Mouse (Mus musculus) kidney, embryonic 16.5 days (tissue): ENCODE data around the gene Mei1. TPM values are rescaled to one million over a fixed set of nuclear protein-coding genes. Genes with fewer than 3 reads are reported as not detected.

ENCODE experiments used
- ATAC-seq: fragments of 200-750 bp; cut with Nextera tagmentation; 2 replicates; pipeline ENCODE4 v1.8.0; 2017; ENCODE audit warnings: moderate TSS enrichment; ENCODE audit not compliant: low FRiP score, low TSS enrichment
- H3K27ac ChIP-seq: fragments of 300-500 bp; sonication (generic); 2 replicates; pipeline ENCODE4 v1.5.1; 2014; ENCODE audit warnings: low read length
- H3K27me3 ChIP-seq: fragments of 300-500 bp; sonication (generic); 2 replicates; pipeline ENCODE4 v1.6.1; 2014; ENCODE audit warnings: low read length, control low read depth, mixed read lengths; ENCODE audit not compliant: insufficient read depth
- H3K36me3 ChIP-seq: fragments of 300-500 bp; sonication (generic); 2 replicates; pipeline ENCODE4 v1.6.1; 2014; ENCODE audit warnings: low read length, control low read depth, mixed read lengths; ENCODE audit not compliant: insufficient read depth
- H3K4me1 ChIP-seq: fragments of 300-500 bp; sonication (generic); 2 replicates; pipeline ENCODE4 v1.6.1; 2014; ENCODE audit warnings: low read length, control low read depth, mixed read lengths; ENCODE audit not compliant: insufficient read depth
- H3K4me2 ChIP-seq: fragments of 300-500 bp; sonication (generic); replicated peaks from 2 replicates; pipeline ENCODE4 v1.6.1; 2014; ENCODE audit warnings: low read depth, low read length
- H3K4me3 ChIP-seq: fragments of 300-500 bp; sonication (generic); 2 replicates; pipeline ENCODE4 v1.5.1; 2014; ENCODE audit warnings: mild to moderate bottlenecking, low read length
- H3K9ac ChIP-seq: fragments of 300-500 bp; sonication (generic); replicated peaks from 2 replicates; pipeline ENCODE4 v1.6.1; 2014; ENCODE audit warnings: low read length
- H3K9me3 ChIP-seq: fragments of 300-500 bp; sonication (generic); 2 replicates; pipeline ENCODE4 v1.6.1; 2016; ENCODE audit warnings: low read length, control low read depth
- WGBS: fragments of 180-500 bp; shearing (Covaris S2); extraction: QIAGEN DNeasy Blood & Tissue Kit; methylation state at CpG from one replicate; pipeline ENCODE4 v1.1.7; 2014; 5-methylcytosine and 5-hydroxymethylcytosine counted together
- polyA plus RNA-seq: library from polyadenylated mRNA; unstranded; fragments of >200 nt; fragmentation: Nextera tagmentation; extraction: Ambion mirVana; gene quantifications from 2 replicates; pipeline ENCODE4 v1.2.1, GENCODE M21; 2015

Gene Mei1
- polyA plus RNA-seq, 1 experiment from 2014 or later, result not detected

GRCm38 (mm10) chr15:82146770-82147610, 77.2 kb downstream of the Mei1 start, which contains the start of gene Srebf2:
TSS of gene Srebf2 (plus strand) at chr15:82147181.
- peak within 1 kb of the TSS; percentile 88 for H3K9ac ChIP-seq
- peak within 1 kb of the TSS; percentile 80 for H3K4me3 ChIP-seq
- peak within 1 kb of the TSS; percentile 95 for H3K27ac ChIP-seq
- peak within 1 kb of the TSS; percentile 81 for H3K4me2 ChIP-seq
- under 1% methylated on average over 63 of the region's 79 CpGs for WGBS
- H3K9me3 ChIP-seq, result no peaks in the 10 kb centered on the region
- no peaks in the 10 kb centered on the region for H3K36me3 ChIP-seq
- ATAC-seq, result peak; percentile 98
- H3K4me1 ChIP-seq, result peaks cover 29% of the 10 kb centered on the region
- no peaks in the 10 kb centered on the region for H3K27me3 ChIP-seq

GRCm38 (mm10) chr15:82147611-82148111, 77.9 kb downstream of the Mei1 start:
- H3K4me1 ChIP-seq, result peaks cover 29% of the 10 kb centered on the region
- under 1% methylated on average over 36 of the region's 50 CpGs for WGBS
- H3K36me3 ChIP-seq, result no peaks in the 10 kb centered on the region
- H3K9ac ChIP-seq, result peak overlapping the region; percentile 88
- H3K27ac ChIP-seq, result peak overlapping the region; percentile 95
- peak overlapping the region; percentile 81 for H3K4me2 ChIP-seq
- no peaks in the 10 kb centered on the region for H3K9me3 ChIP-seq
- ATAC-seq, result 0 out of 2 replicates have a peak, but pooled peaks have one; percentile 13
- H3K4me3 ChIP-seq, result peak overlapping the region; percentile 80
- H3K27me3 ChIP-seq, result no peaks in the 10 kb centered on the region

GRCm38 (mm10) chr15:82148510-82148911, 78.7 kb downstream of the Mei1 start:
- H3K4me1 ChIP-seq, result peaks cover 29% of the 10 kb centered on the region
- H3K27ac ChIP-seq, result no peak overlapping the region
- no peaks in the 10 kb centered on the region for H3K27me3 ChIP-seq
- peak overlapping the region; percentile 81 for H3K4me2 ChIP-seq
- H3K9me3 ChIP-seq, result no peaks in the 10 kb centered on the region
- ATAC-seq, result no peak
- H3K36me3 ChIP-seq, result no peaks in the 10 kb centered on the region
- WGBS, result 23% methylated on average over 9 of the region's 9 CpGs
- H3K9ac ChIP-seq, result peak overlapping the region; percentile 88
- peak overlapping the region; percentile 80 for H3K4me3 ChIP-seq

- Histone ChIP-seq H3K27me3 (no peaks in the 10 kb centered on the region), H3K4me2 (no peak overlapping the region), H3K9ac (no peak overlapping the region), H3K9me3 (no peaks in the 10 kb centered on the region), H3K36me3 (no peaks in the 10 kb centered on the region), H3K27ac (no peak overlapping the region), H3K4me3 (no peak overlapping the region), H3K4me1 (peaks cover 29% of the 10 kb centered on the region)
- no peak for ATAC-seq
These were observed 80.2 kb downstream of the Mei1 start for GRCm38 (mm10) chr15:82150042-82150441.

DNA sequence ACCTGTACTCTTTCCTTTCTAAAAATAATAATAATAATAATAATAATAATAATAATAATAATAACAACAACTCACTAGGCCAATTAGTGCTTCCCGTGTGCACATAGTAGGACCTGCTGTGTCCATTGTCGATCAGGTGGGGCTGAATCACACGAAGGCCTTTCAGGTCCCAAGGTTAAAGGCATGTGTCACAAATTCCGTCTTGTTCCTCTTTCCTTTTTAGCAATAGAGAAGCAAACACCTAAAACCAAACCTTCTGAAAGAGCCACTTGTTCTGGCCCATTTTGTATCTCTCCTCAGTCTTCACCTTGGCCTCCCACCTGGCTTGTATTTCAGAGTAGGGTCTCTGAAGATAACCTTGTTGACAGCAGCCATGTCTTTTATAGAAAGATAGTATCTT, 81.4 kb downstream of the Mei1 start:
- Histone ChIP-seq H3K36me3 (no peaks in the 10 kb centered on the region), H3K27me3 (no peaks in the 10 kb centered on the region), H3K27ac (no peak overlapping the region), H3K4me3 (no peak overlapping the region), H3K4me2 (no peak overlapping the region), H3K9me3 (no peaks in the 10 kb centered on the region), H3K4me1 (peaks cover 20% of the 10 kb centered on the region), H3K9ac (no peak overlapping the region)
- no peak for ATAC-seq
- 94% methylated on average over 4 of the region's 4 CpGs for WGBS

DNA sequence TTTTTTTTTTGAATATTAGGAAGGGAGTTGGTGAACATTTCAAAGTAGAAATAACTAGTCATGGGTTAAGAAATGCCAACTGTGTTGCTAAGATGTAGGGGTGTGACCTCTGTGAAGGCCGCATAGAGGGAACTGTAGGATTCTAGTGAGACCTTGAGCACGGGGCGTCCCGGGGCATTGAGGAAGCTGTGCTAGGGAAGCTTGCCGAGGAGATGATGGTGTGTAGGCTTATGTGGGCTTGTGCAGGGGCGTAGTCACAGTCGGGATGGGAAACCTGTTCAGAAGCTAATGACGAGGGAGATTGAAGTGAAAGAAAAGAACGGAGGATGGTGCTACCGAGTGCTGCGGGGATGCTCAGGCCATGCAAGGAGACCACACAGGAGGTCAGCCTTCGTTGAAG, 82.2 kb downstream of the Mei1 start:
- H3K4me3 ChIP-seq, result no peak overlapping the region
- H3K4me1 ChIP-seq, result peaks cover 15% of the 10 kb centered on the region
- 84% methylated on average over 12 of the region's 12 CpGs for WGBS
- no peak for ATAC-seq
- no peaks in the 10 kb centered on the region for H3K27me3 ChIP-seq
- no peaks in the 10 kb centered on the region for H3K36me3 ChIP-seq
- H3K9me3 ChIP-seq, result no peaks in the 10 kb centered on the region
- no peak overlapping the region for H3K9ac ChIP-seq
- H3K27ac ChIP-seq, result no peak overlapping the region
- H3K4me2 ChIP-seq, result no peak overlapping the region

- ATAC-seq, result no peak
- no peak overlapping the region for H3K4me3 ChIP-seq
- H3K27ac ChIP-seq, result no peak overlapping the region
- H3K27me3 ChIP-seq, result no peaks in the 10 kb centered on the region
- H3K9me3 ChIP-seq, result no peaks in the 10 kb centered on the region
- H3K9ac ChIP-seq, result no peak overlapping the region
- H3K4me1 ChIP-seq, result peaks cover 15% of the 10 kb centered on the region
- 72% methylated on average over 7 of the region's 7 CpGs for WGBS
- H3K4me2 ChIP-seq, result no peak overlapping the region
- H3K36me3 ChIP-seq, result no peaks in the 10 kb centered on the region
These were observed 82.6 kb downstream of the Mei1 start for GRCm38 (mm10) chr15:82152435-82152834.

GRCm38 (mm10) chr15:82156298-82156697, 86.5 kb downstream of the Mei1 start:
- no peak for ATAC-seq
- Histone ChIP-seq H3K4me2 (no peak overlapping the region), H3K27ac (no peak overlapping the region), H3K4me3 (no peak overlapping the region), H3K9me3 (no peaks in the 10 kb centered on the region), H3K4me1 (peaks cover 25% of the 10 kb centered on the region), H3K36me3 (no peaks in the 10 kb centered on the region), H3K9ac (no peak overlapping the region), H3K27me3 (no peaks in the 10 kb centered on the region)
- WGBS, result 92% methylated on average over 6 of the region's 6 CpGs

GRCm38 (mm10) chr15:82156902-82157301, 87.1 kb downstream of the Mei1 start:
- no peak for ATAC-seq
- Histone ChIP-seq H3K4me1 (peaks cover 29% of the 10 kb centered on the region), H3K4me3 (no peak overlapping the region), H3K9me3 (no peaks in the 10 kb centered on the region), H3K4me2 (no peak overlapping the region), H3K9ac (no peak overlapping the region), H3K36me3 (no peaks in the 10 kb centered on the region), H3K27me3 (no peaks in the 10 kb centered on the region), H3K27ac (no peak overlapping the region)
- 54% methylated on average over 10 of the region's 10 CpGs for WGBS
